Mouse (Mus musculus): ENCODE results near the gene Rpl35.

DNA sequence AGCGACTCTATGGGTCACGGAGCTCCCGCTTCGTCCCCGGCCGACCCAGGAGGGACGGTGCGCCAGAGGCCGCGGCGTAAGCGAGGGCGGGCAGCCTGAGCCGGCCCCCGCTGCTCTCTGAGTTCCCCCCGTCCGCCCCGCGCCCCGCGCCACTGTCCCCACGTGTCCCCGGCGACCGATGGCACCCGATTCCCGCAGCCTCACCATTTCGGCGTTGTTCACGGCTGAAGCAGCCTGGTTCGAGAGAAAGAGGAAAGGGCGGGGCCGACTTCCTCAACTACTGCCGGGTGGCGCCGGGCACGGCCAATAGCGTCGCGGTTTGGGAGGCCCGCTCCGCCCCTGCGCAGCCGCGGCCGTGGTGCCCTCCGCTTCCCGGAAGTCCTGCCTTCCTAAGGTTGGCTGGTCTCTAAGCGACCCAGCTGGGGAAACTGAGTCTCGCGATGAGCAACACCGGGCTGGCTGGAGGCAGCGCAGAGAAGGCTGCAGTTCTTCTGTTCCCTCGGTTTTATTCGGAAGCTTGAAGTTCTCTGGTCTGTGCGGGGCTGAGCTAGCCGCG is 466 bp downstream of the Rpl35 start, which contains the start of gene Arpc5l:
- TF ChIP-seq POLR2A (IDR thresholded peaks at IDR 0.05; ENCODE audit: insufficient read depth, low read depth, low read length) (peak; percentile 91), CTCF (IDR thresholded peaks at IDR 0.05) (no peak), EP300 (IDR thresholded peaks at IDR 0.05; ENCODE audit: insufficient read depth, low read depth, low read length) (no peak)
